Mouse (Mus musculus) heart, postnatal 14 days (tissue): ENCODE data around the gene Prkx. TPM values are rescaled to one million over a fixed set of nuclear protein-coding genes. Genes with fewer than 3 reads are reported as not detected.

Source experiments
- DNase-seq, 2 experiments: peaks; one replicate each; pipeline ENCODE4 v3.0.0; 2021 to 2022
- intact Hi-C: fragments of 180-260 bp; cut with DNase I; formaldehyde crosslinking; loops from one replicate; pipeline ENCODE4 v1.15.1; 2025
- long read RNA-seq, 2 experiments: library from polyadenylated mRNA; stranded (forward); transcript quantifications; one replicate each; pipeline ENCODE4 v2.0.0; 2021
- total RNA-seq, 2 experiments: library from RNA; stranded (reverse); gene quantifications; 2 replicates each; pipeline ENCODE4 v1.2.3; 2021

Prkx gene
- total RNA-seq, result 10 to 100 TPM; 16.0 to 21.4 TPM
- long read RNA-seq, experiment 1, full-length matches to known transcripts, result 13 of 18 reads
- long read RNA-seq, experiment 1, partial matches to known transcripts, result 2 of 18 reads
- long read RNA-seq, experiment 1, other reads (novel, unspliced or antisense), result 3 of 18 reads
- long read RNA-seq, experiment 2, full-length matches to known transcripts, result 6 of 10 reads
- long read RNA-seq, experiment 2, partial matches to known transcripts, result 1 of 10 reads
- long read RNA-seq, experiment 2, other reads (novel, unspliced or antisense), result 3 of 10 reads

DNA sequence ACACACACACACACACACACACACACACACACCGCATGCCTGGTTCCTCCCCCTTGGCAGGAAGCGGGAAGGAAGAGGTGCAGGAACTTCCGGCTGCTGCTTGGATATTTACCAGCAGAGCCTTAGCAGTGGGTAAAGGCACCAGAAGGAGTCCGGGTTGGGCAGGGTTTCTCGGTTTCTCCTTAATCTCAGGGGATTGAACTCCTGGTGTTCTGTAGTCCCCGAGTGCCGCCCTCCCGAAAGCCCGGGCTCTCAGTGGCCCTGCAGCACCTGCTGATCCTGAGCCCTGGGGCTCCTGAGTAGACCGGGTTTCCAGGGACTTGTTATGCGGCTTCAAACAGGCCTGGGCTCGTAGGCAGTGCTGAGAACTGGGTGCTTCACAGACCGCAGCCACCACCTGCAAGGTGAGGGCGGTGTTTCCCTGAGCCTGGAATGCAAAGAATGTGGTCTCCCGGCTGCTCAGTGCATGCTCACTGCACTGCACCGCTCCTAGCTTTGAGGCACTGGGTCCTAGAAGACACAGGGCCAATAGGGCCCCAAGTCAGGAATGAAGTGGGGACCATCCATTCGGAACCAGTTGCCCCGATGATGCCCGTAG is at the start of gene Prkx:
Gene Prkx, minus strand, starts transcription at position 41 of the 598 bp plus-strand sequence.
- intact Hi-C loops, result loop anchor here (10.0 kb wide), 1 partner anchor 292 kb away; no protein-coding TSS in a partner anchor
- DNase-seq, result no peak

DNA sequence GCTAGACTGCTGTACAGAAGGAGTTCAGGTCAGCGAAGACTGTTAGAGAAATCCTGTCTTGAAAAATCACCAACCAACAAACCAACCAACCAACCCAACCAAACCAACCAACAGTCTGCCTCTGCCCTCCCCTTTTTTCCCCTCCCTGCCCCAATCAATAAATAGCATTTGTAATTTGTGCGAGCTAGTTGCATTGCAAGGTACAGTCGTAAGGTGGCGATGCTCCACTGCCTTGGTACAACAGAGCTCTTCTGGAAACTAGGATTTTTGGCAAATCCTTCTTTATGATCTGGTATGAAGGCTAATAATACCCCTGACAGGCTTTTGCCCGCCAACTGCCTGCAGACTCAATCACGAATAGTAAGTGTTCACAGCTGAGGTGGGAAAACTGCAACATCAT is 16.0 kb upstream of the Prkx start:
- intact Hi-C loops, result no loop called here
- DNase-seq, result no peak

DNA sequence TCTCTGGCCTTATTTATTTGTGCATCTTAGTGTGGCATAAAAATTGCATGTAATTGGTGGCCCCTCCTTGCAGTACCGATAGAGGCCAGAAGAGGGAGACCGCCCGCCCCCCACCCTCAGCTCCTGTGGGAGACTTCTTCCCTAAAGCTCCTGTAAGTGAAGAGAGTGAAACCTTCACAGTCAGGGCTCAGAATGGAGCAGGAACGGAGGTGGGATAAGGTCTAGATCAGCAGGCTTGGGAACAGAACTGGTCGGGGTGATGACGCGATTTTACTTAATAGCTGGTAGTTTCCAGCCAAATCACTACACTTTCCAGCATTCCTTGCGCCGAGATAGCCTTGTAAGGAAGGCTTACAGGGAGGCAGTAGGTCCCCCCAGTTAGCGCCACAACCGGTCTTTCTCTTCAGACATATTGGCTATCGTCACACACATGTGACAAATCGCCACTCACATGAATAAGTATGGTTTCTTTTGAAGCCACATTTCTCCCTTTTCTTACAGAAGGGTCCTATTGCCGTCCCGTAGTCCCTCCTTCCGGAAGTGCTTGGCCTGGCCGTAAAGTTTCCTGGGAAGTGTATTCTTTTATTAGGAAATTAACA is 14.6 kb upstream of the Prkx start:
- intact Hi-C loops, result no loop called here
- DNase-seq, result peak; percentile 34 to 69

DNA sequence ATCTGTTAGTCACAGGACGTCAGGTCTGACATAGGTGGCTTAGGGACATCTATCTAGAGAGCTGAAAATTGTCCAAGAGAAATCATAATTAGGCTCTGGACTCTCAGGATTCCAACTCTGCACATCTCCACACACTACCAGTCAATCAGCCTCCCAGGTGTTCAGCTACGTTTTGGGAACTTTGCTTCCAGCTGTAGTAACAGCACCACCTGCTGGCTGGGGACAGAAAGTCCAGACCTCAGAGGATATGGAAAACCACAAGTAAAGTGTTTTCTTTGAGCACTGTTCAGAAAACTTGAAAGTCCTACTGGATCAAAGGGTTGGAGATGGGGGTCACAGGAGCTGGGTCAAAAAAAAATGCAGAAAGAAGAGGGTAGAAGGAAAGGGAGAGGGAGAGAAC is 12.5 kb upstream of the Prkx start:
- peak; percentile 45 to 70 for DNase-seq
- intact Hi-C loops, result loop anchor here (1.0 kb wide), 1 partner anchor 67 kb away; no protein-coding TSS in a partner anchor

DNA sequence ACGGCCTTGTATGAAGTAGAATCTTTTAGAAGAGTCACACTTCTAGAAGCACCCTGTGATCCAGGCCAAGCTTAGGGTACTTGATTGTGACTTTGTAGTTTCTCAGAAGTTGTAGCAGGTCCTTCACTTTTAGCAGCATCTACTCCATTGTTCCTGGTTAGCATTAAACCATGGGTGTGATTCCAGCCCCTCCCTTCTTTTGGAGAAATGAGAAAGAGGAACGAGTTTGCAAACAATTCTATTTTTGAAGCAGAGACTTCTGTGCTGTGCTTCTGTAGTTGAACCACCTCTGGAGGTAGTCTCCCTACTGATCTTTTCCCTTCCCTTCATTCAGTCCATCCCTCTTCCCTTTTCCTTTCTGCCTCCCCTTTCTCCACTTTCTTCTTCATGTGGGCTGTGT is 6.2 kb upstream of the Prkx start:
- intact Hi-C loops, result no loop called here
- DNase-seq, result no peak

DNA sequence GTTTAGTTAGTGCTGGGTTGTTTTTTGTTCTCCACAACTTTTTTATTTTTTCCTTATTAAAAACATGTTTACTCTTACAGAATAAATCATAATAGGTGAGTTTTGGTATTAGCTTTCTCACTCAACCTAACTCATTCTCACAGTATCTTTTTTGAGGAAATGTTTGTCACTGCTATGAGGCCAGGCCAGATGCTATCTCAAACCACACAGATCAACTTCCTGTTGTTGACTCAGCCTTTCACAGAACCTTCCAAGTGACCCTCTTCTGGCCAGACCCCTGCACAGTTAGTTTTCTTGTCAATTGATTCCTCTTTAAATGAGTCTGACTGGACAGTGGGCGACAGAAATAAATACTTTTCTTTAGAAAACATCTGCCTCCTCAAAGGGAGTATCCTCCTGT is 5.5 kb upstream of the Prkx start:
- intact Hi-C loops, result no loop called here
- no peak for DNase-seq

DNA sequence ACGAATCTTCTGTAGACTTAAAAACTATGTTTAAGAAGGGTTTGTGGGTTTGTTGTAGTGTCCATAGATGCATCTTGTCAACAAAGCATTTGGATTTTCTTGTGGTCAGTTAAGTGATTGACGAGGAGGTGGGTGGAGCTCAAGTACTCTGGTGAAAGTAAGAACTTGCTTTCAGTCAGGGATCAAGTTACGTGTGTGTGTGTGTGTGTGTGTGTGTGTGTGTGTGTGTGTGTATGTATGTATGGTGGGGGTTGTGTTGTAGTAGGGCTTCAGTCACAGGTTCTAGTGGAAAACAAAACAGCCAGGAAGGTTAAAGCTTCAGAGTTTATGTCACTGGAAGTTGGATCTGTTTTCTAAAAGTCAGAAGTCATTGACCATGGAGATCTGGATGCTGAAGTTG is 3.5 kb upstream of the Prkx start:
- intact Hi-C loops, result loop anchor here (10.0 kb wide), 1 partner anchor 295 kb away; no protein-coding TSS in a partner anchor
- no peak for DNase-seq

DNA sequence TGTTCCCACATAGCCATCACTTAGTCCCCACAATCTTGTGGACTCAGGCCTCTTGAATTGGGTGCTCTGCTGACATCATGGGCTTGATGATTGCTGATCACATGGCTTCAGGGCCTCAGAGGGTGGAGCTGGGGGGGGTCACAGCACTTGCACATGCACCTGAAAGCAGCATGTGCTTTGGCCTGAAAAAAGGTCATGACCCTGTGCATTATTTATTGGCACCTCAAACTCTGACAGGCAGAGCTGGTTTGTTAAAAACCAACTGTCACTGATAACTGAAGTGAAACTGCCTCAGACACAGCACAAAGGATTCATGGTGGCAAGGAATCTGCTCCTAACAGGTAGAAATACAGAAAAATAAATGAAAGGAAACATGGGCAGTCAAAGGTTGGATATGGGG is 1.7 kb upstream of the Prkx start:
- intact Hi-C loops, result loop anchor here (10.0 kb wide), 1 partner anchor 293 kb away; no protein-coding TSS in a partner anchor
- no peak for DNase-seq

DNA sequence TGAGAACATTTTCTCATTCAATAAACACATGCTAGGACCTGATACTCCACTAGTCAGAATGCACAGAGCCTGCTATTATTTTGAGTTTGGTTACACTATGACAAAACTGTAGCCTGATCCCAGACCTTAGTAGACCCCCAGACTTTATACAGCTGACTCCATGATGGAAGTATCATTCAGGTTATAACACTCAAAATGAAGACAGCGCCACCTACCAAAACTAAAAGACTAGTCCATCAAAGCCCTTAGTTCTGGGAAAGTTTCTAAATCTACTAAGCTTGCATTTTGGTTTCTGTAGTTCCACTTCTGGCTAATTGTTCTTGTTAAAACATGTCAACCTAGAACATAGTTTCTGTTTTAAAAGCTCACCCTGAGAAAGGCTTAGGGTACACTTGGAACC is 838 bp upstream of the Prkx start:
- no peak for DNase-seq
- intact Hi-C loops, result loop anchor here (10.0 kb wide), 1 partner anchor 292 kb away; no protein-coding TSS in a partner anchor

DNA sequence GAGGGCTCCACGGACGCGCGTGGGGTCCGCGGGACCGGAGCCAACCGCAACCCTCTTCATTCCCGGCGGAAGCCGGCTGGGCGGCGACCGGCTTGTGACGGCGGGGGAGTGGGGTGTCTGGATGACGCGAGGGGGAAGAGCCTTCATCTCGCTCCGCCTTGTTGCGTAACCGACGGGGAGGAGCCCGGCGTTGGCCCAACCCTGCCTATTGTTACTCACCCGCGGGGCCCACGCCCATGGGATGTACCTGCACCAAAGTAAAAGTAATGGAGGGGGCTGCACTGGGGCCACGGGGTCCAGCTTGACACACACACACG is 262 bp downstream of the Prkx start:
- DNase-seq, result peak; percentile 88 to 90
- intact Hi-C loops, result loop anchor here (10.0 kb wide), 1 partner anchor 291 kb away; no protein-coding TSS in a partner anchor

DNA sequence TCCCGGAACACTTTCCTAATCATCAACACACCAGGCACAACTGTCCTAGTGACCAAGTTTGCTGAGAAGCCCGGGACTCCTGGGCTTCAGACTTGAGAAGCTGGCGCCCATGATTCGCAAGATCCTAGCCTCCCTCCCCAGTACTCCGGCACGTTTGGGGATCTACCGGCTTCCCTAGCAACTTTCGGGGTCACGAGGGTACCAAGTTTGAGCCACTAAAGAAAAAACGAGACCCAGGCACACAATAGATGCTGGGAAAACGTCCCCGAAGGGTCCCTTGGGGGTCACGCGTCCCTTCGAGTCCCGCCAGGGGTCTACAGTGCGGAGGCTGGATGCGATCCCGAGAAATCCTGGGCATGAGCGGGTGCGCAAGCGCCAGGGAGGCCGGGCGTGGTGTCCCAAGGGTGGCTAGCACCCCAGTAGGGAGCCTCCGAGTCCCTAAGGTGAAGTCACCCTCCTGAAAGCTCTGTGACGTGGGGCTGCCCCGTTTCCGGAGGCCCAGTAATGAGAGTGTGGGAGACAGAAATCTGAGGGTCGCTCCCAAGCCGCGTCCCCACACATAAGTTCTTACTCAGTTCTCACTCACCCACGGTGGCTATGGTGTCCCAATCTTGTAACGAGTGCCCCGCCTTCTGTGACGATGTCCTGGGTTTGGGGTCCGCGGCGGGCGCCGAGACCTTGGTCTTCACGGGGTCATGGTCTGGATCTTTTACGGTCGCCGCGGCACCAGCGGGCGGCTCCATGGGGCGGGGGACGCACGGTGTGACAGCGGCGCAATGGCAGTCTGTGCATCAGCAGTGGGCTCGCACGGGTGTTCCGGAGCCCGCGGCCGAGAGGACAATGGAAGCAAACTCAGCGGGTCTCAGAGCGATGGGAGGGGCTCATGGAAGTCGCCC is 868 bp downstream of the Prkx start:
- intact Hi-C loops, result loop anchor here (10.0 kb wide), 1 partner anchor 290 kb away; no protein-coding TSS in a partner anchor

DNA sequence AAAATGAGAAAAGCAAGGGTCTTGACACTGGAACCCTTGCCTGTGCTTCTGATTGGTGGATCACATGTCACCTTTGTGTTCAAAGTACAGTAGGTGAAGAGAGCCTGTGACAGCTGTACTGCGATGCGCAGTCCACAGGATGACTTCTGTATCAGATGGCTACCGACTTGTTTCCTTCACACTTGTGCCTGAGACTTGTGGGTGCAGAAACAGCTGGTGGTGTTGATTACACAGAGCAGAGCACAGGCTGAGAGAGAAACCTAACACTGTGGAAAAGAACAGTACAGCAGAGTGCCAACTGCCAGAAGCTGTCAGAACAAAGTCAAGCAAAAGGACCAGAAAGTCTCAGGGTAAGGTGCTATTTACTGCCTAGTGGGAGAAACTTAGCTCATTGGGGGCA is 7.4 kb downstream of the Prkx start:
- intact Hi-C loops, result no loop called here
- no peak for DNase-seq

More for the DNA sequence above, 868 bp downstream of the Prkx start:
- peak in 1 of 2 experiments; percentile 16 for DNase-seq

DNA sequence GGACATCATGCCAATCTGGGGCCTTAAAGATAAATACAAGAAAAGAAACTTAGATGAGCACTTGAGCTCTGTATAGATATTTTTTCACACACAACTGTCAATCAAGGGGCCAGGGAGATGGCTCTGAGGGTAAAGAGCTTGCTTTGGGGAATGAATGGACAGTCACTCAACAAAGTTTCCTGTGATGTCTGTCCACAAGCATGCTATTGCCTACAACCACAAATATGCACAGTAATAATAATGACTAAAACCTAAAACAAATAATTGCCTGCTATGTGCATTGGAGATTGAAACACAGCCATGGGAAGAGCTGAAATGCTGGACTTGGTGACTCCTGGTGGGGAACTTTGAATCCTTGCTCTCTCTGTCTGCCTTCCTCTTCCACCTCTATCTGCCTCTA is 9.7 kb downstream of the Prkx start:
- intact Hi-C loops, result no loop called here
- DNase-seq, result no peak

DNA sequence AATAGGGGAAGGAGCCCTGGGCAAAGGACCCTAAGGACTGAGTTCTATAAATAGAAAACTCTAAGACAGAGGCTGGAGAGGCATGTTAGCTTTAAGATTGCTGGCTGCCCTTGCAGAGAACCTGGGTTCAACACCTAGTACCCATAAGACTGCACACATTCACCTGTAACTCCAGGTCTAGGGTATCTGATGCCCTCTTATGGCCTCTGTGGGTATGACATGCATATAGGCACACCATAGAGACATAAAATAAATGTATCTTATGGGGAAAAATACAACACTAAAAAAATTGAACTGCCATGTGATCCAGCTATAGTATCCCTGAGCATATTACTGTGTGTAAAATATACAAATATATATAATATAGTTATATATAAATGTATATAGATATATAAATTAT is 18.3 kb downstream of the Prkx start:
- no peak for DNase-seq
- intact Hi-C loops, result no loop called here

DNA sequence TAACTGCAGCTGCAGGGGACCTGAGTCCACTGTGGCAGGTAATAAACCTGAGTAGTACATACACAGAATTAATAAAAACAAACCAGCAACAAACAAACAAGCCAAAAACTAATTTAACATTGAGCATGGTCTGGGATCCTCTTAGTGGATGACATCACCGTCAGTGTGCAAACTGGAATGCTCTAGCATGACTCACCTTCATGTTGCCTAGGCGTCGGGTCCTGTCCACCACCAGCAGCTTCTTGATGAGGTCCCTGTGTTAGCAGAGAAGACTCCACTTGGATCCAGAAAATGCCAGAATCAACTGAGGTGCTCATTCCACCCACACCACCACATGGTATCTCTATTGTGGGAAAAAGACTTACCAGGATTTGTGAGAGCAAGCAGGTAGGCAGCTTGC is 30.9 kb downstream of the Prkx start:
- no peak for DNase-seq
- intact Hi-C loops, result no loop called here

DNA sequence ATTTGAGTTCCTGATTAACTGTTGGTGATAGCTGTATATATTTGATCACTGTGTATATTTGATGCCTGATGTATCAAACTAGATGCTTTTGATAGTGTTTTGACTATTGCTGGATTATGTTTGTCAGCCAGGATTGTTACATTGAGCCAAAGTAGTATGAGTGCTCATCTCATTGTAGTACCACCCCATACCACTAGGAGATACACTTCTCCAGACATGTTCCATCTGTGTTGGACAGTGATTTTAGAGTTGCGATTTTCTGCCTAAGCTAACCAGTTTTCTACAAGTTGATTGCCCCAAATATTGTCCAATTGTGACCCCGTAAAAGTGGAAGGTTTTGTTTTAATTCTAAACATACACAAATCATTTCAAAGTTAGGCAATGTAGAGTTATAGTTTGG is 51.8 kb downstream of the Prkx start:
- intact Hi-C loops, result no loop called here
- no peak for DNase-seq

DNA sequence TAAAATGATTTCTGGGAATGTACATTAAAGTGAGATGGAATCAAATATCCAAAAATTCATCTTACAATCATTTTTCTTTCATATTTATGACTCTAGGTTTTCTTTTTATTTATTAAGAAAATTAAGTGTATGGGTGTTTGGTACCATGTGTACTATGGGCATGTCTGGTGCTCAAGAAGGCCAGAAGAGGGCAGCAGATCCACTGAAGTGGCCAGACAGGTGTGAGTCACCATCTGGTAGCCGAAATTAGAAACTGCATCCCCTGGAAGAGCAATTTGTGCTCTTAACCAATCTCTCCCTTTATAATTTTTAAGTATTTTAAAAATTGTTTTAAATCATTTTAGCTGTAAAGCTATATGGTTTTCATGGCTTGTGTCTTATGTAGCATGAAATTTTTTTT is 54.7 kb downstream of the Prkx start:
- intact Hi-C loops, result loop anchor here (1.0 kb wide), 1 partner anchor 67 kb away; no protein-coding TSS in a partner anchor
- peak; percentile 25 to 50 for DNase-seq

DNA sequence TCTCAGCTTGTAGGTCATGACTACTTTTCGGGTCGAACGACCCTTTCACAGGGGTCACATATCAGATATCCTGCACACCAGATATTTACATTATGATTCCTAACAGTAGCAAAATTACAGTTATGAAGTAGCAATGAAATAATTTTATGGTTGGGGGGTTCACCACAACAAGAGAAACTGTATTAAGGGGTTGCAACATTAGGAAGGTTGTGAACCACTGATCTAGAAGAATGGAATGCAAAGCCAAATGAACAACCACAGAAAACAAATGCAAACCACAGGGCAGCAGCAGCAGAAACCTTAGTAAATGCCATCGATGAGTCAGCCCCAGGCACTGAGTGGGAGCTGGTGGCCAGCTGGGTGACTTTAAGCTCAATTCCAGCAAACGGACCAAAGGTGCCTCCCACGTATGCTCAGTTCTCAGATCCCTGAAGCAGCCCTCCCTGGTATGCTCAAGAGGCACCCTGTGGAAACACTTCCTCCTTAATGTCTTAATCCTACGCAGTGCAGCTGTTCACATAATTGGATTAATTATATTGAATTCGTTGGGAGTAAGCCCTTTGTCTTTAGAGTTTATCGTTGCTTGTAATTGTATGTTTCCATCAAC is 62.0 kb downstream of the Prkx start:
- intact Hi-C loops, result loop anchor here (10.0 kb wide), 1 partner anchor 949 kb away; no protein-coding TSS in a partner anchor
- DNase-seq, result no peak

DNA sequence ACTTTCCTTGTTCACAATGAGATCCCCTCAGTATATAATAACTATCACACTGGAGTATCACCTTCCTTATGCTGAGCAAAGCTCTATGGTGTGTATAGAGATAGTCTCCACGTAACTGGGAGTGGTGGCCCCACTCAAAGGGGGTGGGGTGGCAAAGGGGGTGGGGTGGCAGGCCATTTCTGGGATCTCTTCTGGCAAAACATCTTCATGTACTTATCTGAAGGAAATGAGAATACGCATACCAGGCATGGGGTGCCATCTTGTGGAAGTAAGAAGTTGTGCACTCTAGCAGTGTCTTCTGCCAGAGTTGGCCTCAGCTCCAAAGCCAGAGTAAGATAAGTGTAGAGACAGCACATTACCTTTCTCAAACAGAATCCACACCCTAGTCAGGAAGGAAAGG is 75.8 kb downstream of the Prkx start:
- intact Hi-C loops, result loop anchor here (5.0 to 10.0 kb wide), 2 partner anchors 408 to 1035 kb away; no protein-coding TSS in a partner anchor
- DNase-seq, result peak; percentile 14 to 16
